Mouse (Mus musculus) heart, adult 11 months (tissue): ENCODE data around the gene Timd2.
A peak's percentile ranks its signal among the peaks of the same experiment; 100 is the strongest.
"Not testable (repeated sequence)": the region's sequence is repeated elsewhere in the genome, so short reads cannot be mapped to it uniquely, and the experiment has no call there.

ENCODE experiments used
- DNase-seq: peaks from one replicate; pipeline ENCODE4 v3.0.0; 2022

Timd2 gene

GRCm38 (mm10) chr11:46706664-46707356, at the start of gene Timd2:
Gene Timd2 (minus strand): TSS chr11:46707061.
- no peak for DNase-seq

- not testable (repeated sequence) for DNase-seq
Measured at GRCm38 (mm10) chr11:46755714-46756113, 48.9 kb upstream of the Timd2 start.

- DNase-seq: no peak
Measured at GRCm38 (mm10) chr11:46754669-46755068, 47.8 kb upstream of the Timd2 start.

GRCm38 (mm10) chr11:46753662-46754061, 46.8 kb upstream of the Timd2 start:
- no peak for DNase-seq

- no peak for DNase-seq
Measured at GRCm38 (mm10) chr11:46747996-46748395, 41.1 kb upstream of the Timd2 start.

- DNase-seq: peak; percentile 67
Measured at GRCm38 (mm10) chr11:46741716-46742115, 34.9 kb upstream of the Timd2 start.

- peak; percentile 65 for DNase-seq
Measured at GRCm38 (mm10) chr11:46740886-46741285, 34.0 kb upstream of the Timd2 start.

- DNase-seq: no peak
Measured at GRCm38 (mm10) chr11:46739501-46739900, 32.6 kb upstream of the Timd2 start.

GRCm38 (mm10) chr11:46735076-46735475, 28.2 kb upstream of the Timd2 start, which contains the start of gene Havcr1:
Gene Havcr1 (plus strand): TSS chr11:46735080.
- peak; percentile 49 for DNase-seq

GRCm38 (mm10) chr11:46734617-46735016, 27.8 kb upstream of the Timd2 start:
- no peak for DNase-seq

- peak; percentile 63 for DNase-seq
Measured at GRCm38 (mm10) chr11:46733242-46733789, 26.5 kb upstream of the Timd2 start.

- DNase-seq: peak; percentile 68
Measured at GRCm38 (mm10) chr11:46731541-46732070, 24.7 kb upstream of the Timd2 start.

GRCm38 (mm10) chr11:46698830-46699229, 8.0 kb downstream of the Timd2 start:
- DNase-seq: no peak

GRCm38 (mm10) chr11:46698278-46698655, 8.6 kb downstream of the Timd2 start:
- DNase-seq: no peak

- DNase-seq: no peak
Measured at GRCm38 (mm10) chr11:46697433-46698277, 9.2 kb downstream of the Timd2 start.

- DNase-seq: peak; percentile 2
Measured at GRCm38 (mm10) chr11:46695849-46696248, 11.0 kb downstream of the Timd2 start.

- DNase-seq: no peak
Measured at GRCm38 (mm10) chr11:46690136-46690535, 16.7 kb downstream of the Timd2 start.

GRCm38 (mm10) chr11:46683723-46684122, 23.1 kb downstream of the Timd2 start:
- DNase-seq: peak; percentile 33

- DNase-seq: no peak
Measured at GRCm38 (mm10) chr11:46682842-46683241, 24.0 kb downstream of the Timd2 start.

GRCm38 (mm10) chr11:46667938-46668337, 38.9 kb downstream of the Timd2 start:
- DNase-seq: no peak

- no peak for DNase-seq
Measured at GRCm38 (mm10) chr11:46667105-46667504, 39.8 kb downstream of the Timd2 start.

- DNase-seq: no peak
Measured at GRCm38 (mm10) chr11:46665599-46666522, 41.0 kb downstream of the Timd2 start.
